Comparison of ENCODE assay signal across 12 mouse cellular contexts in genomic region chr5:103134839-103135238, GRCm38 (mm10).
DNase-seq lines count a peak whose midpoint lies in the region; ATAC-seq lines count a peak whose summit lies in the region.
"Had no signal": no experiment of that assay in that cellular context is flagged by ENCODE, and none has a peak within 500 bp of the region (broad histone marks: within the 10 kb centered on the region; RNA-seq: fewer than 3 reads in every experiment).

No protein-coding gene starts in this region.

- WGBS in kidney, embryonic 14.5 days: 81% methylated on average over 9 of the region's 9 CpGs

- H3K36me3 ChIP-seq in kidney, embryonic 14.5 days (ENCODE audit: control insufficient read depth, insufficient read depth, low read length): no peaks in the 10 kb centered on the region
- H3K36me3 ChIP-seq: limb, embryonic 13.5 days; midbrain, embryonic 12.5 days had no signal

- H3K27me3 ChIP-seq in kidney, embryonic 14.5 days (ENCODE audit: control insufficient read depth, insufficient read depth, low read length): no peaks in the 10 kb centered on the region
- H3K27me3 ChIP-seq: limb, embryonic 13.5 days; midbrain, embryonic 12.5 days had no signal

- H3K9me3 ChIP-seq in kidney, embryonic 14.5 days (ENCODE audit: control insufficient read depth, low read length): no peaks in the 10 kb centered on the region
- H3K9me3 ChIP-seq: limb, embryonic 13.5 days; midbrain, embryonic 12.5 days had no signal

- no peak overlapping the region for H3K27ac ChIP-seq in kidney, embryonic 14.5 days (ENCODE audit: low read depth, low read length)
- H3K27ac ChIP-seq: limb, embryonic 13.5 days; midbrain, embryonic 12.5 days had no signal

- peak; percentile 22 to 36 for DNase-seq in kidney, postnatal 4 days
- peak; percentile 16 for DNase-seq in Muller cell, postnatal 12 days (ENCODE audit: inconsistent ontology term)
- DNase-seq in adrenal gland, postnatal 10 days: peak; percentile 79
- DNase-seq in cerebellum, postnatal 25 days: peak; percentile 69 to 86
- no peak for DNase-seq in T-cell, adult 2 months (ENCODE audit: low spot score)
- DNase-seq in thymus, postnatal 36 days: no peak
- DNase-seq: kidney, postnatal 14 days had no signal

- ATAC-seq in kidney, embryonic 14.5 days (ENCODE audit: low FRiP score, low TSS enrichment): no peak
- no peak for ATAC-seq in megakaryocyte progenitor cell, adult 5-6 weeks (replicated peaks; ENCODE audit: poor library complexity)

- no peak overlapping the region for H3K4me2 ChIP-seq in kidney, embryonic 14.5 days (replicated peaks; ENCODE audit: low read depth, low read length)
- H3K4me2 ChIP-seq: limb, embryonic 13.5 days; midbrain, embryonic 12.5 days had no signal

- no peak overlapping the region for H3K4me3 ChIP-seq in kidney, embryonic 14.5 days (ENCODE audit: low read length)
- H3K4me3 ChIP-seq: erythroblast, embryonic 14.5 days; limb, embryonic 13.5 days; midbrain, embryonic 12.5 days had no signal

- H3K4me1 ChIP-seq in kidney, embryonic 14.5 days (ENCODE audit: control insufficient read depth, insufficient read depth, low read length): no peaks in the 10 kb centered on the region
- H3K4me1 ChIP-seq: limb, embryonic 13.5 days; midbrain, embryonic 12.5 days had no signal

- H3K9ac ChIP-seq in kidney, embryonic 14.5 days (ENCODE audit: low read depth, low read length): no peak overlapping the region
- H3K9ac ChIP-seq: limb, embryonic 13.5 days; midbrain, embryonic 12.5 days had no signal

Comparison
In these comparisons a context has a peak if more than half of its experiments do, and no peak if none do; other contexts are left out.
1. DNase-seq: peak in kidney, postnatal 4 days (2 of 2), Muller cell, postnatal 12 days (single experiment), adrenal gland, postnatal 10 days (single experiment) and cerebellum, postnatal 25 days (2 of 2); none in T-cell, adult 2 months (single experiment) and thymus, postnatal 36 days (0 of 2).